Mouse (Mus musculus) thymus, adult 18-20 months (tissue): ENCODE results near the gene Nadk2.

ENCODE experiments used
- DNase-seq, 2 experiments: peaks; one replicate each; pipeline ENCODE4 v3.0.0; 2022; ENCODE audit warnings: mixed read lengths in 2 of 2

Nadk2 gene

GRCm38 (mm10) chr15:9134891-9135507, 63.9 kb downstream of the Nadk2 start:
- DNase-seq, result no peak

GRCm38 (mm10) chr15:9139447-9139846, 68.4 kb downstream of the Nadk2 start:
- DNase-seq, result peak in 1 of 2 experiments; percentile 12

- peak; percentile 96 to 97 for DNase-seq
Observed at GRCm38 (mm10) chr15:9140252-9140680, 69.2 kb downstream of the Nadk2 start, which contains the start of gene Lmbrd2. TSS of gene Lmbrd2 (plus strand) at chr15:9140550.

GRCm38 (mm10) chr15:9140684-9141171, 69.7 kb downstream of the Nadk2 start:
- peak in 1 of 2 experiments; percentile 58 for DNase-seq

GRCm38 (mm10) chr15:9155325-9155724, 84.3 kb downstream of the Nadk2 start, which contains the start of gene Skp2:
TSS of gene Skp2 (minus strand) at chr15:9155425.
- no peak for DNase-seq
